Mouse (Mus musculus): ENCODE measurements around the gene Dapl1.
A peak's percentile ranks its signal among the peaks of the same experiment; 100 is the strongest.

DNA sequence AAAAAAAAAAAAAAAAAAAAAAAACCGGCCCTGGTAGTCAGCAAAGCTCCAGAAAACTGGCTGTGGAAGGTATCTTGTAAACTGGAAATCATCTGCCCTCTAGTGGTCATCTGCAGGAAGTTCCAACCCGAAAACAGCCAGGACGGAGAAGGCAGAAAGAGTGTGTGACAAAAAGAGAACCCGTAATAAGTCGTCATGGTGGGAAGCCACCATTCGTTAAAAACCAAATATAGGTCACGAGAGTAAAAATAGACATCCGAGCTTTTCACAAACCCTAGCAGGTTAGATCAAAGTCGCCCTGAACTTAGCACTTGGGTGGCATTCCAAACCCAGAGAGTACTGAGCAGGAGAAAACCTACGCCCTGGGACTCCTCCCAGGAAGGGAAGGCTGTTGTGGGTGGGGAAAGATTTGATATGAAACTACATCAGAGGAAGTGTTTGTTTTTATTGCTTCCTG lies 45.9 kb upstream of the Dapl1 start:
- TF ChIP-seq CTCF (IDR thresholded peaks at IDR 0.05; ENCODE audit: extremely low read depth, insufficient read depth, insufficient read length, insufficient replicate concordance) (peak; percentile 50; the same call in 1 of the 2 replicates), POLR2A (IDR thresholded peaks at IDR 0.05; ENCODE audit: low read depth, low read length) (no peak)
